Mouse (Mus musculus) liver, embryonic 16.5 days (tissue): ENCODE measurements at regions not wholly inside any gene's neighbourhood (a gene's known extent, or its start where the extent isn't known, plus 50 kb on each side); places are given as distances from the start of the nearest gene placed in this dataset.

Experiments used
- ATAC-seq: fragments of 200-750 bp; cut with Nextera tagmentation; 2 replicates; pipeline ENCODE4 v1.8.0; 2017; ENCODE audit warnings: low read depth, mild to moderate bottlenecking, moderate number of reproducible peaks, moderate library complexity
- H3K27ac ChIP-seq: fragments of 300-500 bp; sonication (generic); 2 replicates; pipeline ENCODE4 v1.5.1; 2014; ENCODE audit warnings: mild to moderate bottlenecking, low read length
- H3K27me3 ChIP-seq: fragments of 300-500 bp; sonication (generic); 2 replicates; pipeline ENCODE4 v1.6.1; 2014; ENCODE audit warnings: low read depth, low read length, mixed read lengths; ENCODE audit not compliant: control insufficient read depth, insufficient read depth
- H3K36me3 ChIP-seq: fragments of 300-500 bp; sonication (generic); 2 replicates; pipeline ENCODE4 v1.6.1; 2014; ENCODE audit warnings: mild to moderate bottlenecking; ENCODE audit not compliant: control insufficient read depth, insufficient read depth
- H3K4me1 ChIP-seq: fragments of 300-500 bp; sonication (generic); 2 replicates; pipeline ENCODE4 v1.6.1; 2014; ENCODE audit warnings: low read depth, low read length, mixed read lengths; ENCODE audit not compliant: control insufficient read depth
- H3K4me2 ChIP-seq: fragments of 300-500 bp; sonication (generic); 2 replicates; pipeline ENCODE4 v1.6.1; 2014; ENCODE audit warnings: low read depth, low read length, mixed read lengths
- H3K4me3 ChIP-seq: fragments of 300-500 bp; sonication (generic); 2 replicates; pipeline ENCODE4 v1.5.1; 2014; ENCODE audit warnings: low read depth, mild to moderate bottlenecking, low read length
- H3K9ac ChIP-seq: fragments of 300-500 bp; sonication (generic); 2 replicates; pipeline ENCODE4 v1.6.1; 2014; ENCODE audit warnings: low read depth, low read length
- H3K9me3 ChIP-seq: fragments of 300-500 bp; sonication (generic); replicated peaks from 2 replicates; pipeline ENCODE4 v1.6.1; 2016; ENCODE audit warnings: low read length; ENCODE audit not compliant: control insufficient read depth
- WGBS: fragments of 180-500 bp; shearing (Covaris S2); extraction: QIAGEN DNeasy Blood & Tissue Kit; methylation state at CpG from one replicate; pipeline ENCODE4 v1.1.7; 2014; ENCODE audit not compliant: insufficient replicate concordance; 5-methylcytosine and 5-hydroxymethylcytosine counted together

GRCm38 (mm10) chr16:76232680-76233079, 140.9 kb downstream of the Nrip1 start:
- Histone ChIP-seq H3K9me3 (no peaks in the 10 kb centered on the region), H3K4me3 (no peak overlapping the region), H3K9ac (no peak overlapping the region), H3K27ac (no peak overlapping the region), H3K36me3 (no peaks in the 10 kb centered on the region), H3K4me1 (no peaks in the 10 kb centered on the region), H3K4me2 (no peak overlapping the region), H3K27me3 (no peaks in the 10 kb centered on the region)
- ATAC-seq: no peak
- WGBS: 72% methylated on average over 4 of the region's 4 CpGs

GRCm38 (mm10) chr16:76232174-76232573, 141.5 kb downstream of the Nrip1 start:
- no peak overlapping the region for H3K27ac ChIP-seq
- H3K9me3 ChIP-seq: no peaks in the 10 kb centered on the region
- no peak overlapping the region for H3K4me3 ChIP-seq
- no peaks in the 10 kb centered on the region for H3K36me3 ChIP-seq
- WGBS: 44% methylated on average over 3 of the region's 3 CpGs
- no peak for ATAC-seq
- no peaks in the 10 kb centered on the region for H3K27me3 ChIP-seq
- no peak overlapping the region for H3K4me2 ChIP-seq
- H3K4me1 ChIP-seq: no peaks in the 10 kb centered on the region; the same call in 1 of the 2 replicates
- no peak overlapping the region for H3K9ac ChIP-seq

GRCm38 (mm10) chr16:76230516-76231302, 142.9 kb downstream of the Nrip1 start:
- Histone ChIP-seq H3K9me3 (no peaks in the 10 kb centered on the region), H3K4me2 (no peak overlapping the region), H3K27ac (no peak overlapping the region), H3K27me3 (no peaks in the 10 kb centered on the region), H3K9ac (no peak overlapping the region), H3K4me1 (peaks cover 3% of the 10 kb centered on the region; the same call in 1 of the 2 replicates), H3K4me3 (no peak overlapping the region), H3K36me3 (no peaks in the 10 kb centered on the region)
- no peak for ATAC-seq
- WGBS: 80% methylated on average over 4 of the region's 4 CpGs

GRCm38 (mm10) chr16:76228451-76228850, 145.2 kb downstream of the Nrip1 start:
- H3K9me3 ChIP-seq: no peaks in the 10 kb centered on the region
- H3K36me3 ChIP-seq: no peaks in the 10 kb centered on the region
- no peak for ATAC-seq
- no peak overlapping the region for H3K9ac ChIP-seq
- no peak overlapping the region for H3K4me2 ChIP-seq
- no peak overlapping the region for H3K4me3 ChIP-seq
- H3K27me3 ChIP-seq: no peaks in the 10 kb centered on the region
- 65% methylated on average over 4 of the region's 4 CpGs for WGBS
- no peak overlapping the region for H3K27ac ChIP-seq
- H3K4me1 ChIP-seq: peaks cover 3% of the 10 kb centered on the region; the same call in 1 of the 2 replicates

GRCm38 (mm10) chr16:76226446-76226845, 147.2 kb downstream of the Nrip1 start:
- Histone ChIP-seq H3K9me3 (no peaks in the 10 kb centered on the region), H3K4me1 (peaks cover 3% of the 10 kb centered on the region; the same call in 1 of the 2 replicates), H3K36me3 (no peaks in the 10 kb centered on the region), H3K27ac (no peak overlapping the region), H3K27me3 (no peaks in the 10 kb centered on the region), H3K9ac (no peak overlapping the region), H3K4me2 (no peak overlapping the region), H3K4me3 (no peak overlapping the region)
- no peak for ATAC-seq
- 22% methylated on average over 7 of the region's 7 CpGs for WGBS

- peak; percentile 22; the same call in 1 of the 2 replicates for ATAC-seq
- no peak overlapping the region for H3K9ac ChIP-seq
- H3K36me3 ChIP-seq: no peaks in the 10 kb centered on the region
- 47% methylated on average over 12 of the region's 12 CpGs for WGBS
- H3K4me2 ChIP-seq: peak overlapping the region; percentile 7; the same call in 1 of the 2 replicates
- H3K27me3 ChIP-seq: no peaks in the 10 kb centered on the region
- peak overlapping the region; percentile 60 for H3K27ac ChIP-seq
- H3K4me3 ChIP-seq: no peak overlapping the region
- H3K9me3 ChIP-seq: no peaks in the 10 kb centered on the region
- H3K4me1 ChIP-seq: peaks cover 3% of the 10 kb centered on the region; the same call in 1 of the 2 replicates
These were observed 147.9 kb downstream of the Nrip1 start for GRCm38 (mm10) chr16:76225587-76226226.

- H3K4me3 ChIP-seq: no peak overlapping the region
- no peaks in the 10 kb centered on the region for H3K27me3 ChIP-seq
- H3K36me3 ChIP-seq: no peaks in the 10 kb centered on the region
- H3K4me2 ChIP-seq: peak overlapping the region; percentile 11
- peak overlapping the region; percentile 66 for H3K27ac ChIP-seq
- ATAC-seq: peak; percentile 73
- H3K4me1 ChIP-seq: peaks cover 3% of the 10 kb centered on the region; the same call in 1 of the 2 replicates
- H3K9ac ChIP-seq: no peak overlapping the region; the same call in 1 of the 2 replicates
- H3K9me3 ChIP-seq: no peaks in the 10 kb centered on the region
- WGBS: 49% methylated on average over 9 of the region's 9 CpGs
These were observed 148.6 kb downstream of the Nrip1 start for GRCm38 (mm10) chr16:76224901-76225586.

GRCm38 (mm10) chr16:76223716-76224115, 149.9 kb downstream of the Nrip1 start:
- no peaks in the 10 kb centered on the region for H3K27me3 ChIP-seq
- H3K4me2 ChIP-seq: no peak overlapping the region
- 77% methylated on average over 4 of the region's 4 CpGs for WGBS
- H3K9me3 ChIP-seq: no peaks in the 10 kb centered on the region
- no peak overlapping the region for H3K9ac ChIP-seq
- H3K4me1 ChIP-seq: peaks cover 3% of the 10 kb centered on the region; the same call in 1 of the 2 replicates
- ATAC-seq: no peak
- no peak overlapping the region for H3K4me3 ChIP-seq
- no peaks in the 10 kb centered on the region for H3K36me3 ChIP-seq
- no peak overlapping the region for H3K27ac ChIP-seq
